Mouse (Mus musculus) kidney, postnatal 0 days (tissue): ENCODE results near the gene Mb21d2. TPM values are rescaled to one million over a fixed set of nuclear protein-coding genes. Genes with fewer than 3 reads are reported as not detected.
A peak's percentile ranks its signal among the peaks of the same experiment; 100 is the strongest.

Source experiments
- ATAC-seq: fragments of 200-750 bp; cut with Nextera tagmentation; replicated peaks from 2 replicates; pipeline ENCODE4 v1.8.0; 2017; ENCODE audit warnings: low read depth, moderate number of reproducible peaks, moderate TSS enrichment, moderate library complexity; ENCODE audit not compliant: low FRiP score
- DNase-seq: peaks from one replicate; pipeline ENCODE4 v3.0.0-alpha.2; 2016; ENCODE audit warnings: low spot score
- H3K27ac ChIP-seq: fragments of 300-500 bp; sonication (generic); 2 replicates; pipeline ENCODE4 v1.5.1; 2014; ENCODE audit warnings: mild to moderate bottlenecking
- H3K27me3 ChIP-seq: fragments of 300-500 bp; sonication (generic); 2 replicates; pipeline ENCODE4 v1.6.1; 2014; ENCODE audit warnings: low read length, mixed read lengths; ENCODE audit not compliant: insufficient read depth
- H3K36me3 ChIP-seq: fragments of 300-500 bp; sonication (generic); 2 replicates; pipeline ENCODE4 v1.6.1; 2014; ENCODE audit warnings: low read length, mixed read lengths; ENCODE audit not compliant: insufficient read depth
- H3K4me1 ChIP-seq: fragments of 300-500 bp; sonication (generic); replicated peaks from 2 replicates; pipeline ENCODE4 v1.6.1; 2014; ENCODE audit warnings: antibody characterized with exemption, low read length, mixed read lengths; ENCODE audit not compliant: insufficient read depth
- H3K4me2 ChIP-seq: fragments of 300-500 bp; sonication (generic); 2 replicates; pipeline ENCODE4 v1.6.1; 2014; ENCODE audit warnings: mild to moderate bottlenecking, low read length, moderate library complexity, mixed read lengths
- H3K4me3 ChIP-seq: fragments of 300-500 bp; sonication (generic); replicated peaks from 2 replicates; pipeline ENCODE4 v1.5.1; 2014; ENCODE audit warnings: low read depth, low read length
- H3K9ac ChIP-seq: fragments of 300-500 bp; sonication (generic); 2 replicates; pipeline ENCODE4 v1.6.1; 2014; ENCODE audit warnings: low read depth, low read length
- H3K9me3 ChIP-seq: fragments of 300-500 bp; sonication (generic); replicated peaks from 2 replicates; pipeline ENCODE4 v1.6.1; 2016; ENCODE audit warnings: low read length, inconsistent platforms, mixed read lengths
- CTCF ChIP-seq: IDR thresholded peaks from 2 replicates; pipeline ENCODE4 v1.5.1; 2016; ENCODE audit warnings: antibody characterized with exemption, low read depth, mild to moderate bottlenecking, moderate library complexity
- WGBS: fragments of 180-500 bp; shearing (Covaris S2); extraction: QIAGEN DNeasy Blood & Tissue Kit; methylation state at CpG from one replicate; pipeline ENCODE4 v1.1.7; 2014; 5-methylcytosine and 5-hydroxymethylcytosine counted together
- polyA plus RNA-seq: library from polyadenylated mRNA; unstranded; fragments of >200 nt; fragmentation: Nextera tagmentation; extraction: Ambion mirVana; gene quantifications from 2 replicates; pipeline ENCODE4 v1.2.1, GENCODE M21; 2015

Mb21d2 gene
- polyA plus RNA-seq, 1 experiment from 2014 or later = 6.9 TPM

DNA sequence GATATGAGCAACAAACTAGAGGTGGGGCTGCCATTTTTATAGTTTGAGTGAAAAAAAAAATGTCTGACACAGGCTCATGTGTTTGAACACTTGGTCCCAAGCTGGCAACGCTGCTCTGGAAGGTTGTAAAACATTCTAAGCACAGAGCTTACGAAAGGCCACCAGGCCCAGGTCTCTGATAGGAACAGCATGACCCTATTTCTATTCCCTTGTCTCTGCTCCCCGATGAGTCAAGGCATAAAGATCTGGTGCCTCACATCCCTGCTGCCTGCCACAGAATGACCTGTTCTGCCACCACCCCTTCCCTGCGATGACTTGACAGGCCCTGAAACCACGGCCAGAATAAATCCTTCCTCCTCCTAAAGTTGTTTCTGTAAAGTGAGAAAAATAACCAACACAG, 59.0 kb downstream of the Mb21d2 start:
- ATAC-seq (no peak), DNase-seq (no peak)
- H3K4me1 ChIP-seq = 0 out of 2 replicates have a peak, but pooled peaks cover 9% of the 10 kb centered on the region
- no peak overlapping the region for H3K4me2 ChIP-seq
- H3K4me3 ChIP-seq = no peak overlapping the region
- no peak overlapping the region for H3K9ac ChIP-seq
- H3K36me3 ChIP-seq = no peaks in the 10 kb centered on the region
- WGBS = 36% methylated on average over 5 of the region's 5 CpGs
- no peaks in the 10 kb centered on the region for H3K9me3 ChIP-seq
- no peak overlapping the region for H3K27ac ChIP-seq
- TF ChIP-seq CTCF = no peak
- no peaks in the 10 kb centered on the region for H3K27me3 ChIP-seq

DNA sequence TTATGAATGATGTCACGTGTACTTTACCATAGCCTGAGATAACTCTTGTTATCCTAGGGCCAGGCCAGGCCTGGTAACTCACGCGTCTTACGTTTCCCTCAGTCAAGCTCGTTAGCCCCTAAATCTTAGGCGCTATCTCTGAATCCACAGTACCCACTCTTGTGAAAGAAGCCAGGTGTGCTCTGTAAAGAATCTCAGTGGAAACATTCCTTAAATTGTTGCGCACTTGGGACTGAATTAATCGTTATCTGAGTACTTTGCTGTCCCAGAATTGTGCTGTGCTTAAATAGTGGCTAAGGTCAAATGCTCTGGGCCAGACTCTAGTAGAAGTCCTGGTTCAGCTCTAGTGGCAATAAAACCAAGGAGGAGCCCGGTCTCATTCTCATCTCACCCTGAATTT, 60.6 kb downstream of the Mb21d2 start:
- Histone ChIP-seq H3K36me3 (no peaks in the 10 kb centered on the region), H3K4me3 (no peak overlapping the region), H3K27me3 (no peaks in the 10 kb centered on the region), H3K4me1 (0 out of 2 replicates have a peak, but pooled peaks cover 9% of the 10 kb centered on the region), H3K9me3 (no peaks in the 10 kb centered on the region), H3K27ac (no peak overlapping the region), H3K9ac (no peak overlapping the region), H3K4me2 (no peak overlapping the region)
- TF ChIP-seq CTCF = no peak
- DNase-seq (no peak), ATAC-seq (no peak)
- 50% methylated on average over 9 of the region's 9 CpGs for WGBS

DNA sequence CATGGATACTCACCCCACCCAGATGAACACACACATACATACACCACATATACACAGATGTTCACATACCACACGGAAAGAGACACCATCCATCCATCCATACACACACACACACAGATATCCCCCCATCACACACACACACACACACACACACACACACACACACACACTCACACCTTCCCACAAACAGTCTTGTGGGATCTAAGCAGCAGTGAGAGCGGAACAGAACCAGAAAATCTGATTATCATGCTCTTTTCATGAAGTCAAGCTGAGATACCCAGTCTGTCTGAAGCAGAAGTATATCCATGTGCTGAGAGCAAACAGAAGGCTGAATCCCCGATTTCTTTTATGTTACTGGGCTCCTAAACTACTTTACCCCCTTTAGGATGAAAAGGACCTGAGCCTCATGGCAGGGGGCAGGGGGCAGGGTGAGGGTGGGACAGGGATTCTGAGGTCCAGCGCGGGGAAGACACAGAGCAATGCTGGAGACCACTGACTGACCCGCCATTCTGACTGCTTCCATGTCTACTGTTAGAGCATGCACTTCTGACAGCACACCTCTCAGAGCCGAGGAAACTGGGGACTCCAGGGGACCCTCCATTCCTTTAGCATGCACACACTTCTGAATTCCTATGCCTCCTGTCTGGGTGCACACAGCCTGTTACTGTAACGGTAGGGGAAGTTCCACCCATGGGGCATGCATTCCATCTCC, 62.7 kb downstream of the Mb21d2 start:
- H3K27ac ChIP-seq = no peak overlapping the region
- H3K4me3 ChIP-seq = no peak overlapping the region
- H3K4me1 ChIP-seq = peaks cover 9% of the 10 kb centered on the region; the same call in 1 of the 2 replicates
- H3K9me3 ChIP-seq = no peaks in the 10 kb centered on the region
- DNase-seq = no peak
- H3K9ac ChIP-seq = no peak overlapping the region
- H3K4me2 ChIP-seq = no peak overlapping the region
- H3K27me3 ChIP-seq = no peaks in the 10 kb centered on the region
- H3K36me3 ChIP-seq = no peaks in the 10 kb centered on the region
- TF ChIP-seq CTCF = no peak
- WGBS = 76% methylated on average over 8 of the region's 8 CpGs
- no peak for ATAC-seq

DNA sequence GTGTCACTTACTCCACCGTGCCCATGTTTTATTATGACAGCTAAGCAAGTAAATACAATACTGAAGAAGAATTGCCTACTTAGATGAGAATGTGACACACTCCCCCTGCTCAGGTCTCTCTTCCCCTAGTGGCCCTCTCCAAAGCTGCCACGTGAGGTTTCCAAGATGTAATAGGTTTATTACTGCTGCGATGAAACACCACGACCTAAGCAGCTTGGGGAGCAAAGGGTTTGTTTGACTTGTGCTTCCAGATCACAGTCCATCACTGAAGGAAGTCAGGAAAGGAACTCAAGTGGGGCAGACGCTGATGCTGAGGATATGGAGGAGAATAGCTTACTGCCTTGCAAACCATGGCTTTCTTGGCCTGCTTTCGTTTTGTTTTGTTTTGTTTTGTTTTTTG, 65.9 kb downstream of the Mb21d2 start:
- H3K36me3 ChIP-seq = no peaks in the 10 kb centered on the region
- H3K27me3 ChIP-seq = no peaks in the 10 kb centered on the region
- TF ChIP-seq CTCF = no peak
- no peak overlapping the region for H3K9ac ChIP-seq
- ATAC-seq (no peak), DNase-seq (no peak)
- no peak overlapping the region for H3K4me3 ChIP-seq
- no peak overlapping the region for H3K4me2 ChIP-seq
- H3K27ac ChIP-seq = no peak overlapping the region
- WGBS = 47% methylated on average over 6 of the region's 6 CpGs
- H3K9me3 ChIP-seq = no peaks in the 10 kb centered on the region
- H3K4me1 ChIP-seq = peaks cover 5% of the 10 kb centered on the region

DNA sequence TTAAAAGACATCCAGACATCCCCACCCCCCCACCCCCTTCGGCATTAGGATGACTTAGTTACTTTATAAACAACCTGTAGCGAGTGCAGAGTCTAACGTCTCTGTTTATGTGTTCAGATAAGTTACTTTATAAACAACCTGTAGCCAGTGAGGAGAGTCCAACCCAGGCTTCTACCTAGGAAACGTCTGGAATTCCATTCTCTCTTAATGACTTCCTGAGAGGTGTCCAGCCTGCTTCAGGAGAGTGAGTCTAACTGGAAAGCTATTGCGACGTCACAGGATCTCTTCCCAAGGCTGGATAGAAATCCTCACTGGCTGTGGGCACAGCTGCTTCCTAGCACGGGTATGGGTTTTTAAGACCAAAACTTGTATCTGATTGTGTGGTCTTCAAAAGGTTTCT, 67.4 kb downstream of the Mb21d2 start:
- Histone ChIP-seq H3K4me2 (peak overlapping the region; percentile 26; the same call in 1 of the 2 replicates), H3K36me3 (no peaks in the 10 kb centered on the region), H3K4me1 (peaks cover 7% of the 10 kb centered on the region), H3K9ac (no peak overlapping the region), H3K27me3 (no peaks in the 10 kb centered on the region), H3K4me3 (no peak overlapping the region), H3K27ac (no peak overlapping the region), H3K9me3 (no peaks in the 10 kb centered on the region)
- DNase-seq (peak; percentile 72), ATAC-seq (peak; percentile 81)
- no peak for TF ChIP-seq CTCF
- WGBS = 8% methylated on average over 7 of the region's 7 CpGs

DNA sequence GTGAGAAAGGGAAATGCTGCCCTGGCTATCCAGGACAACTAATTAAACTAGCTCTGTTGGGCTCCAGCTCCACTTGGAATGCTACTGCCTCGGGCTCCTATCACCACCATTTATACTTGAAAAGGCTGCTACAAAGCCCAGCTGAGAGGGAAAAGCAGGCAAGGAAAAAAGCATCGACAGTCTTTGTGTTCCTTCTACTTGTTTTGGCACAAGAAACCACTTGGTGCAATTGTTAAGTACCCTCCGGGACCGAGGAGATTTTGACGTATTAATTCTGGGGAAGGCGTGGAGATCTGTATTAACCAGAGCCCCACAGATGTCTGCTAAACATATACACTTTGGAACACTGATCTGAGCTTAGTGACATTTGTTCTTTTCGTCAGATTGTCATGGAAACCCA, 69.8 kb downstream of the Mb21d2 start:
- Histone ChIP-seq H3K27ac (no peak overlapping the region), H3K4me1 (peaks cover 7% of the 10 kb centered on the region), H3K4me2 (no peak overlapping the region), H3K9ac (no peak overlapping the region), H3K9me3 (no peaks in the 10 kb centered on the region), H3K27me3 (no peaks in the 10 kb centered on the region), H3K4me3 (no peak overlapping the region), H3K36me3 (no peaks in the 10 kb centered on the region)
- 66% methylated on average over 7 of the region's 7 CpGs for WGBS
- ATAC-seq (no peak), DNase-seq (no peak)
- TF ChIP-seq CTCF = no peak

DNA sequence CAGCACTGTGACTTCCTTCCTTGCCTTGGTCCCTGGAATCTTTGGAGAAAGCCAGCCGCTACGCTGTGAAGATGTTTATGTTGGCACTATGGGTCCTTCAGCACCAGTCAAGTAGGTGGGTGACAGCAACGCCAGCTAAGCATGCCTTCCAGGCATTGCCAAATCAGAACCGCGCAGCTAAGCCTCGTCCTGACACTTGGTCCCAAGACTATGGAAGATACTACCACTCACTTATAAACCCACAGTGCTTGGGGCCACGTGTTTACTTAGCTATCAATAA, 70.5 kb downstream of the Mb21d2 start:
- H3K4me3 ChIP-seq = no peak overlapping the region
- H3K4me2 ChIP-seq = peak overlapping the region; percentile 19; the same call in 1 of the 2 replicates
- peaks cover 7% of the 10 kb centered on the region for H3K4me1 ChIP-seq
- 67% methylated on average over 7 of the region's 7 CpGs for WGBS
- no peak overlapping the region for H3K9ac ChIP-seq
- H3K36me3 ChIP-seq = no peaks in the 10 kb centered on the region
- TF ChIP-seq CTCF = no peak
- H3K27ac ChIP-seq = no peak overlapping the region
- no peaks in the 10 kb centered on the region for H3K9me3 ChIP-seq
- no peak for DNase-seq
- H3K27me3 ChIP-seq = no peaks in the 10 kb centered on the region
- no peak for ATAC-seq
